Mouse (Mus musculus) liver, embryonic 11.5 days (tissue): ENCODE measurements around the gene Gdpgp1. TPM values are rescaled to one million over a fixed set of nuclear protein-coding genes. Genes with fewer than 3 reads are reported as not detected.

Source experiments
- ATAC-seq: fragments of 200-750 bp; cut with Nextera tagmentation; replicated peaks from 2 replicates; pipeline ENCODE4 v1.8.0; 2017; ENCODE audit warnings: moderate number of reproducible peaks, mild to moderate bottlenecking, moderate TSS enrichment, moderate library complexity; ENCODE audit not compliant: low FRiP score
- DNase-seq: peaks from one replicate; pipeline ENCODE4 v3.0.0-alpha.2; 2017; ENCODE audit warnings: low spot score
- H3K27ac ChIP-seq: fragments of 300-500 bp; sonication (generic); 2 replicates; pipeline ENCODE4 v1.5.1; 2014; ENCODE audit warnings: mild to moderate bottlenecking, low read depth, low read length, control low read depth
- H3K27me3 ChIP-seq: fragments of 300-500 bp; sonication (generic); replicated peaks from 2 replicates; pipeline ENCODE4 v1.6.1; 2014; ENCODE audit warnings: low read length, mixed read lengths; ENCODE audit not compliant: control insufficient read depth, insufficient read depth
- H3K36me3 ChIP-seq: fragments of 300-500 bp; sonication (generic); 2 replicates; pipeline ENCODE4 v1.6.1; 2014; ENCODE audit warnings: mild to moderate bottlenecking, low read length, moderate library complexity, mixed read lengths; ENCODE audit not compliant: control insufficient read depth, insufficient read depth
- H3K4me1 ChIP-seq: fragments of 300-500 bp; sonication (generic); replicated peaks from 2 replicates; pipeline ENCODE4 v1.6.1; 2014; ENCODE audit warnings: low read length, mixed read lengths; ENCODE audit not compliant: control insufficient read depth, insufficient read depth
- H3K4me2 ChIP-seq: fragments of 300-500 bp; sonication (generic); 2 replicates; pipeline ENCODE4 v1.6.1; 2014; ENCODE audit warnings: mild to moderate bottlenecking, control low read depth, moderate library complexity
- H3K4me3 ChIP-seq: fragments of 300-500 bp; sonication (generic); 2 replicates; pipeline ENCODE4 v1.5.1; 2014; ENCODE audit warnings: low read depth, low read length, control low read depth
- H3K9ac ChIP-seq: fragments of 300-500 bp; sonication (generic); 2 replicates; pipeline ENCODE4 v1.6.1; 2014; ENCODE audit warnings: low read depth, low read length, control low read depth
- H3K9me3 ChIP-seq: fragments of 300-500 bp; sonication (generic); 2 replicates; pipeline ENCODE4 v1.6.1; 2016; ENCODE audit warnings: low read length, inconsistent platforms, mixed read lengths; ENCODE audit not compliant: control insufficient read depth
- WGBS: fragments of 180-500 bp; shearing (Covaris S2); extraction: QIAGEN DNeasy Blood & Tissue Kit; methylation state at CpG from one replicate; pipeline ENCODE4 v1.1.7; 2014; 5-methylcytosine and 5-hydroxymethylcytosine counted together
- polyA plus RNA-seq: library from polyadenylated mRNA; unstranded; fragments of >200 nt; fragmentation: Nextera tagmentation; extraction: Ambion mirVana; gene quantifications from 2 replicates; pipeline ENCODE4 v1.2.1, GENCODE M21; 2014

The Gdpgp1 gene
- polyA plus RNA-seq, 1 experiment from 2014 or later, result 7.4 TPM

DNA sequence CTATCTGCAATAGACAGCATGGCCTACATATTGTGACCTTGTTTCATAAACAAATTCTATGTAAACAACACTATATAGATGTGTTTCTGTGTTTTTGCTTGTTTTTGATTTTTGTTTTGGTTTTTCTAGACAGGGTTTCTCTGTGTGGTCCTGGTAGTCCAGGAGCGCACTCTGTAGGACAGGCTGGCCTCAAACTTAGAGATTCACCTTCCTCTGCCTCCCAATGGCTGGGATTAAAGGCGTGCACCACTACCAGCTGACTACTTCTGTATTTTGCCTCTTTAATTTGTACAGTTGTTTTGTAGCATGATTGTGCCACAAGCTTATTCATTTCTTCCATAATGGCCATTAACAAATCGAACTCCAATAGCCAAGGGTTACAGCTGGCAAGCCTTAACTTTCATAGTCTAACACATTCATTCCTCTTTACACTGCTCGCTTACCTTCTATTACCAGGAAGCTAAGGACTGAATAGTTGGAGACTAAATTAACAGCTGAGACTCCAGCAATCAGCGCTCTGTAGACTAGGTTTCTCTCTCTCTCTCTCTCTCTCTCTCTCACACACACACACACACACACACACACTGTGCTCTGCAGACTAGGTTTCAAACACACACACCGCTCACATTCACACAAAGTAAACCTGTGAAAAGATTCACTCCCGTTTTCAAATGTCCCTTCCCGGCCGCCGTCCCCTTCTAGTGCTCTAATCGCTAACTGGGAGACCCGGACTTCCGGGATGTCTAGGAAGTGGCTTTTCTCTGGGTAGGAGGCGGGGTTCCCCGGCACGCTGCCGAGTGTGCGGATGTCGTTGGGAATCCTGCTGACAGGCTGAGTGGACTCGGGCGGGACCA lies 36.5 kb downstream of the Gdpgp1 start, which contains the start of gene Vps33b:
Gene Vps33b (plus strand): TSS at position 753 of the 854 bp plus-strand sequence.
- H3K27me3 ChIP-seq, result no peaks in the 10 kb centered on the region
- ATAC-seq (peak; percentile 91), DNase-seq (peak; percentile 93)
- H3K36me3 ChIP-seq, result peaks cover 30% of the 10 kb centered on the region
- H3K4me3 ChIP-seq, result peak within 1 kb of the TSS; percentile 79
- peaks cover 12% of the 10 kb centered on the region for H3K4me1 ChIP-seq
- no peaks in the 10 kb centered on the region for H3K9me3 ChIP-seq
- peak within 1 kb of the TSS; percentile 90 for H3K4me2 ChIP-seq
- WGBS, result 4% methylated on average over 21 of the region's 21 CpGs
- peak within 1 kb of the TSS; percentile 74 for H3K9ac ChIP-seq
- H3K27ac ChIP-seq, result peak within 1 kb of the TSS; percentile 20

DNA sequence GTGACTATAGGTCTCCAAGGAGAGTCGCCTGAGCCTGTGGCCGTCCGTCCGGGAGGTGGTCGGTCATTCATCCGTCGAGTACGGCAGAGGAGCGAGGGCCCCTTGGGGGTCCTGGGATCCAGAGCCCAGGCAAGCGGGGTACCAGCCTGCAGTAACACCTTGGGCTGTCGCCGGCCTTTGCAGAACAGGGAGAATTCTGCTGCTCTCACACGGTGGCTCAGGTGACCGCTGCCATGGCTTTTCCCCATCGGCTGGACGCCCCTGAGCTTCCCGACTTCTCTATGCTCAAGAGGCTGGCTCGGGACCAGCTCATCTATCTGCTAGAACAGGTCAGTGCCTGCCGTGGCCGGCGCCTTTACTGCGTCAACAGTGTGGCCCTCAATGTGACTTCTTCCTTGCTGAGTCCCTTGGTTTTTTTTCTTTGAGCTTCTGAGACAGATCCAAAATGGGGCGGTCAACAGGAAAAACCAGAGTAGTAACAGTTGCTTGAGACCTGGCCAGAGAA lies 37.1 kb downstream of the Gdpgp1 start:
- Histone ChIP-seq H3K27ac (0 out of 2 replicates have a peak overlapping the region, but pooled peaks have one; percentile 13), H3K4me1 (peaks cover 12% of the 10 kb centered on the region), H3K4me3 (peak overlapping the region; percentile 79), H3K27me3 (no peaks in the 10 kb centered on the region), H3K9ac (peak overlapping the region; percentile 74), H3K4me2 (peak overlapping the region; percentile 90), H3K9me3 (peaks cover 2% of the 10 kb centered on the region; the same call in 1 of the 2 replicates), H3K36me3 (peaks cover 31% of the 10 kb centered on the region)
- DNase-seq (no peak), ATAC-seq (peak; percentile 67)
- under 1% methylated on average over 23 of the region's 23 CpGs for WGBS

DNA sequence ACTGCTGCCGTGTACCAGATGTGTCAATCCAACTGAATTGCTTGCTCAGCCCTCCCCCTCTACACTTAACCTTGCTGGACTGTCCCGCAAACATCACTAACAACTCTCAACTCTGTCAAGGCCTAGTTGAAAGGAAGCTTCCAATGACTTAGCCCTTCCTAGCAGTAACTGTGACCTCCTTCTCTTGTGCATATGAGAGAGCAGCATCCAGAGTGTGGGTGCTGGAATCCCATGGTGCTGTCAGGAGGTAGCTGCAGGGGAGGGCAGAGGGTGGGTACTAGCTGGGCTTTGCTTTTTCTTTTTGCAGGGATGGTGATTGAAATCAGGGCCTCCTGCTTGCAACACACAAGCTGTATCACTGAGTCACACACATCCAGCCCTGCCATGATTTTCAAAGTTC lies 40.8 kb downstream of the Gdpgp1 start:
- Histone ChIP-seq H3K27ac (no peak overlapping the region), H3K9me3 (peaks cover 4% of the 10 kb centered on the region; the same call in 1 of the 2 replicates), H3K4me3 (no peak overlapping the region), H3K9ac (no peak overlapping the region), H3K4me1 (peaks cover 10% of the 10 kb centered on the region), H3K4me2 (no peak overlapping the region), H3K36me3 (peaks cover 46% of the 10 kb centered on the region), H3K27me3 (no peaks in the 10 kb centered on the region)
- no peak for DNase-seq
- 84% methylated on average over 2 of the region's 2 CpGs for WGBS
- no peak for ATAC-seq

DNA sequence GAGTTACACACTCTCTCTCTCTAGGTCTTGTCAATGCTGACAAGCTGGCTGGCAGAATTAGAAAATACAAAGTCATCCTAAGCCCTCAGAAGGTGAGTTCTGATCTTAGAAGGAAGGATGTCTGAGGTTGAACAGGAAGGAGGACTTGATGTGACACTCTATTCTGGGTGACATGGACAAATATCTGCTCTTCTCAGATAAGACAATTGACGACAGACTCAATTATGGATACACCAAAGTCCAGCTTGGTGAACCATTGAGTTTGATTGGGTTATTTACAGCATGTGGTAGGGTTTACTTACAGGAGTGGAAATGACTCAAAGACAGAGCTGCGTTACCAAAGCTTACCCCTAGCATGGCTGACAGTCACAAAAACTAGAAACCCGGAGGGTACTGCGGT lies 43.7 kb downstream of the Gdpgp1 start:
- DNase-seq, result no peak
- Histone ChIP-seq H3K4me2 (no peak overlapping the region), H3K27ac (no peak overlapping the region), H3K27me3 (no peaks in the 10 kb centered on the region), H3K36me3 (peaks cover 48% of the 10 kb centered on the region), H3K9ac (no peak overlapping the region), H3K9me3 (peaks cover 4% of the 10 kb centered on the region; the same call in 1 of the 2 replicates), H3K4me3 (no peak overlapping the region), H3K4me1 (no peaks in the 10 kb centered on the region)
- 72% methylated on average over 4 of the region's 4 CpGs for WGBS
- ATAC-seq, result no peak

DNA sequence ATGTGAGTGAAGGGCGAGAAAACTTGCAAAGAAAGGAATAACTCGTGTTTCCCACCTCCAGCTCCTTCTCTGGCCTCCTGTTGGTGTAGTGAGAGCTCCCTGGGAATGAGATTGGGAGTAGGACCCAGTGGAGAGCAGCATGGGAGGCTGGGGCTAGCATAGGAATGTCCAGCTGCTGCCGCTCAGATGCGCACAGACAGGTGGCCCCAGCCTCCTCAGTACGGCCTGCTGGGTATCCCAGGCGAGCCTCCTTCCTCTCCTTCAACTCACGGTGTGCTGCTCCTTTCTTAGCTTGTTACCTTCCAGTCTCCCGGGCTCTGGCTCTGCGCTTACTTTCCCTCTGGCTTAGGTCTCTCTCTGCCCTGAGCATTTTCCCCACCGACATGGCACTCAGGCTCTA lies 47.4 kb downstream of the Gdpgp1 start:
- no peak overlapping the region for H3K27ac ChIP-seq
- H3K27me3 ChIP-seq, result no peaks in the 10 kb centered on the region
- DNase-seq (no peak), ATAC-seq (no peak)
- 0 out of 2 replicates have a peak, but pooled peaks cover 3% of the 10 kb centered on the region for H3K4me1 ChIP-seq
- no peak overlapping the region for H3K4me2 ChIP-seq
- H3K9ac ChIP-seq, result no peak overlapping the region
- H3K36me3 ChIP-seq, result peaks cover 27% of the 10 kb centered on the region
- 84% methylated on average over 10 of the region's 10 CpGs for WGBS
- no peak overlapping the region for H3K4me3 ChIP-seq
- H3K9me3 ChIP-seq, result no peaks in the 10 kb centered on the region; the same call in 1 of the 2 replicates

DNA sequence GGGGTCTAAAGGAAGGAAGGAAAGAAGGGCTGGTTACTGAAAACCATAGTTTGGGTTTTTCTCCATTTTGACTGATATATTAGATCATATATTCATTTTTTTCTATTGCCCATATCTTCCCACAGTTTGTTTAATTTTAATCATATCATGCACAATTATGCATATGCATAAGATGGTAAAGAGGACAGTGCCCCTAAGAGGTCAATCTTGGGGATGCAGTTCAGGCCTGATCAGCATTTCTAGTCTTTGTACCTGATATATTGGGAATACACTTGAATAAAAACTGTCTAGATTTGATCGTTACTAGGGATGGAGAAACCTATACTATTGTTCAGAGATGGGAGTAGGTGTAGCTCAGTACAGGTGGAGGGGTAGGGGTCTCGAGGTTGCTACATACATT lies 48.3 kb downstream of the Gdpgp1 start:
- DNase-seq (no peak), ATAC-seq (no peak)
- no peaks in the 10 kb centered on the region for H3K9me3 ChIP-seq
- 82% methylated on average over 2 of the region's 2 CpGs for WGBS
- peaks cover 24% of the 10 kb centered on the region for H3K36me3 ChIP-seq
- H3K27me3 ChIP-seq, result no peaks in the 10 kb centered on the region
- no peak overlapping the region for H3K27ac ChIP-seq
- 0 out of 2 replicates have a peak, but pooled peaks cover 3% of the 10 kb centered on the region for H3K4me1 ChIP-seq
- H3K4me2 ChIP-seq, result no peak overlapping the region
- H3K9ac ChIP-seq, result no peak overlapping the region
- H3K4me3 ChIP-seq, result no peak overlapping the region

DNA sequence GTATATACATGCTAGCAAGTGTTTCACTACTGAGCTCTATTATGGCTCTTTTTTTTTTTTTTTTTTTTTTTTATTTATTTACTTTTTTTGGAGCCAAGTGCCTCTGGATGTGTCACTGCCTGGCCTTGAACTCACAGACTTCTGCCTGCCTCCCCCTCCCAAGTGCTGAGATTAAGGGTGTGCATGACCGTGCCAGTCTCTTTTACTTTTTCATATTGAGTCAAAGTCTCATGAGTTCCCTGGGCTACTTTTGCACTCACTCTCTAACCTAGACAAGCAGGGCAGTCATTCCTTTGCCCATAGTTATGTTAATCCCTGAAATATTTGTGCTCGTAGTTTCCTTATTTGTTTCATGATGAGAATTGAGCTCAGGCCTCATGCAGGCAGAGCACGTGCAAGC lies 49.0 kb downstream of the Gdpgp1 start:
- H3K27ac ChIP-seq, result no peak overlapping the region
- H3K4me3 ChIP-seq, result no peak overlapping the region
- peaks cover 18% of the 10 kb centered on the region for H3K36me3 ChIP-seq
- DNase-seq, result no peak
- no peaks in the 10 kb centered on the region for H3K9me3 ChIP-seq
- H3K27me3 ChIP-seq, result no peaks in the 10 kb centered on the region
- ATAC-seq, result no peak
- 0 out of 2 replicates have a peak, but pooled peaks cover 3% of the 10 kb centered on the region for H3K4me1 ChIP-seq
- no peak overlapping the region for H3K9ac ChIP-seq
- no peak overlapping the region for H3K4me2 ChIP-seq
- WGBS, result 79% methylated on average over 3 of the region's 3 CpGs

DNA sequence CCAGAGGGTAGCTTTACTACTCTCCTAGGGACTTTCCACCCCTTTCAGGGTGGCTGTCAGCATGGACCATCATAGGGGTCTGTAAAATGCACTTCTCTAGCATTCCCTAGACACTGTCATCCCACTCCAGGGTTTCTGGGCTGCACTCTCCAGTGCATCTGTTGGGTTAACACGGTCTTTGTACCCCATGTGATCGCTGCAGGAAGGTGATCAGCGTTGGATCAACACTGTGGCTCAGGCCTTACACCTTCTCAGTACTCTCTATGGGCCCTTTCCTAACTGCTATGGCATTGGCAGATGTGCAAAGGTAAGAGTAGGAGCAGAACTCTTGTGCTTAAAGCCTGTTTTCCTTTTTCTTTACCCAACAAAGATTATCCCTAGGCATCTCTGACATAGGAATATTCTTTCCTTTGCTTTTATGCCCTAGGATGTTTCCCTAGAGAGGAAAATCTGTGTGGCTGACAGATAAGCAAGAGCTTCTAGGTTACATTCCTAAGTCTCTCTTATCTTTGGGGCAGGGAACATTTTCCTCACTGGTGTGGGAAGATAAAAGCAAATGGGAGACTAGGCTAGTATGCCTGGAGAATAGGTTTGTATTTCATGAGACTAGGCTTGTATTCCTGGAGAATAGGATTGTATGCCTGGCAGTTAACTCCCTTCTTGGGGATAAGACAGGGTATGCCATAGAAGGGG lies 50.7 kb downstream of the Gdpgp1 start:
- no peak for ATAC-seq
- Histone ChIP-seq H3K27ac (no peak overlapping the region), H3K9me3 (no peaks in the 10 kb centered on the region), H3K4me2 (no peak overlapping the region), H3K4me1 (0 out of 2 replicates have a peak, but pooled peaks cover 3% of the 10 kb centered on the region), H3K36me3 (peaks cover 21% of the 10 kb centered on the region), H3K9ac (no peak overlapping the region), H3K4me3 (no peak overlapping the region), H3K27me3 (no peaks in the 10 kb centered on the region)
- WGBS, result 69% methylated on average over 3 of the region's 3 CpGs
- no peak for DNase-seq
